Mouse (Mus musculus) brain, embryonic 14.5 days (tissue): ENCODE measurements around the gene Mast4.

Experiments used
- CTCF ChIP-seq: fragments of 200-500 bp; IDR thresholded peaks from 2 replicates; pipeline ENCODE4 v1.5.1; 2012; ENCODE audit warnings: inconsistent platforms, mild to moderate bottlenecking, moderate library complexity, borderline replicate concordance; ENCODE audit not compliant: insufficient read depth, insufficient read length; ENCODE audit errors: extremely low read depth
- POLR2A ChIP-seq: fragments of 200-500 bp; IDR thresholded peaks from 2 replicates; pipeline ENCODE4 v1.6.1; 2012; ENCODE audit warnings: mild to moderate bottlenecking, inconsistent platforms, borderline replicate concordance; ENCODE audit not compliant: poor library complexity, insufficient read depth, insufficient read length, severe bottlenecking; ENCODE audit errors: extremely low read depth

GRCm38 (mm10) chr13:103037466-103037865 lies 296.8 kb downstream of the Mast4 start:
- TF ChIP-seq CTCF (no peak), POLR2A (no peak)
